Mouse (Mus musculus) ovary, adult 18-20 months (tissue): ENCODE data around the gene Kat2a.

Experiments used
- DNase-seq: peaks from one replicate; pipeline ENCODE4 v3.0.0; 2022; ENCODE audit warnings: low spot score, mixed read lengths

Gene Kat2a

DNA sequence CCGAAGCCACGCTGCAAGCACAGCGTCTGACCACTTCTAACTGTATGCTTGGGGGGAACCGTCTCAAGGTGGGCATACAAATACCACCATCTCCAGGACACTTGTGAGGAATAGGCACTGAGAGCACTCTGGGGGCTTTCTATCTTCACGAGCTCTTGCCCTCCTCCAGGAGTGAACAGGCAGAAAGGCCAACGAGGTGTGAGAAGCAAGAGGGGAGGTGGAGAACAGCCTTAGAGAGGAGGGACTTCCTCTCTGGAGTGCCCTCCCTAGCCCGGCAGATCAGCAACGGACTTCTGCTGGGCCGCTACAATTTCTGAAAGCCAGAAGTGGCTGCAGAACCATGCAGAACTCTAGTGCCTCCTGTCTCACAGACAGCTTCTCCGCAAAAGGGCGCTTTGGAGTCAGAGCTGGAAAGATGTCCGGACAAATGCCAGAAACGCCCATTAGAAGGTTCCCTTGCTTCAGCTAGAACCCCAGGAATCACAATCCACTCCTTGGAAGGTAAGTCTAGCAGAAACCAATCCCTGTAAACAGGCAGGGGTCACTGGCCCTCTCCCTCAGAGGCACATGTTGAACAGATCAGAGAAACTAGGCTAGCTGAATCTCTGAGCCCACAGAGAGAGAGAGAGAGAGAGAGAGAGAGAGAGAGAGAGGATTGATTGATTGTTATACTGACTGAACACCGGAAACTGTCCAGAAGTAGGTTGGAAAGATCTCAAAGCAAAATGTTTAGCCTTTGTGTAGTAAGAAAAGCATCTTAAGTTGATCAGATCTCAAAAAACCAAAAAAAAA is 23.9 kb upstream of the Kat2a start:
- DNase-seq = no peak

DNA sequence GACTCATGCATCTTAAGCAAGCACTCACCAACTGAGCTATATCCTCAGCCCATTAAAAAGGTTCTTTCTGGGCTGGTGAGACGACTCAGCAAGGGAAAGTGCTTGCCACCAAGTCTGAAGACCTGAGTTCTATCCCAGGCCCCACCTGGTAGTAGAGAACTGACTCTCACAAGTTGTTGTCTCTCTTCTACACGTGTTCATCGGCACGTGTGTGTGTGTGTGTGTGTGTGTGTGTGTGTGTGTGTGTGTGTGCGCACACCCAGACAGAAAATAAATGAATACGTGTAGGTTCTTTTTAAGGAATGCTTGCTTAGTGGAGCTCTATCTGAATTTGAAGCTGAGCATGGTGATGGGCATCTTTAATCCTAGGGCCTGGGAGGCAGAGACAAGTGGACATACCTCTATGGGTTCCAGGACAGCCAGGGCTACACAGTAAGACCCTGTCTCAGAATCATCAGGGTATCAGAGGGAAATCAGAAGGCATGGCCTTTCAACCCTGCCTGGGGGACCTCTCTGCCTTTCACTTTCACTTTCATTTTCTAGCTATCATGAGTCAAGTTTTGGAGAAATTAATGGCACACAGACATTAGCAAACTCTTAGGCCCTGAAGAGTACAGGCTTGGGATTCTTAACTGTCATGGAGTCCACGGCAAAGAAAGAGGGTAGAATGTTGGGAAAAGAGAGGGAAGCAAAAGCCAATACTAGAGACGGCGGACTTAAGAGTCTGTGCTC is 23.0 kb upstream of the Kat2a start:
- DNase-seq = no peak

DNA sequence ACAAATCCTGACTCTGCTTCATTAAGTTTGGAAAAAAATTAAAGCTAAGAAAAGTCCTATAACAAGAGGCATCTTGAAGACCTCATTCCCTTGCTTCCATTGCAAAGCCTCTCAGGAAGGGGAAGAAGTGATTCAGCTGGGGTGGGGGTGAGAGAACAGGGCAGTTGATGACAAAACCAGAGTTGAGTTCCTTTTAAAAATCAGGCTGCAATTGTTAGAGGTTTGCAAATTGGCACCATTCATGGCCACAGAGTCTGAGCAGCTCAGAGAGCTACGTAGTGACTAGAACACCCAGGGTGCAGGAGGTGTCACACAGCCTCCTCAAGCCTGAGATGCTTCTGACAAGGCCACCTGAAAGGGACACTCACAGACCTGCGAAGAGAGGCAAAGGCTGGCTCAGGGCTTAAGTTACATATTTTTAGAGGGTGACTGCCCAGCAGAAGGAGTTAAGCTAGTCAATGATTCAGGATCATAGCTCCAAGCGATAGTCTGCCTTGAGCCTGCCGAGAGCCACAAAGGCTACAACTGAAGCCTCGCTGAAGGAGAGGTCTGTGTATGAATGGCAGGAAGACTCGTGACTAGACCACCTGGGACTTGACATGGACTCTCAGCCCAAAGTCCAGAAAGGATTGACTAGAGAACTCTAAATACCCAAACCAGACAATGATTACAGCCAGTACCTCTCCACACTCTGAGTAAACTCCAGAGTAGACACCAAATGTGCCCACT is 18.4 kb upstream of the Kat2a start:
- DNase-seq = no peak

DNA sequence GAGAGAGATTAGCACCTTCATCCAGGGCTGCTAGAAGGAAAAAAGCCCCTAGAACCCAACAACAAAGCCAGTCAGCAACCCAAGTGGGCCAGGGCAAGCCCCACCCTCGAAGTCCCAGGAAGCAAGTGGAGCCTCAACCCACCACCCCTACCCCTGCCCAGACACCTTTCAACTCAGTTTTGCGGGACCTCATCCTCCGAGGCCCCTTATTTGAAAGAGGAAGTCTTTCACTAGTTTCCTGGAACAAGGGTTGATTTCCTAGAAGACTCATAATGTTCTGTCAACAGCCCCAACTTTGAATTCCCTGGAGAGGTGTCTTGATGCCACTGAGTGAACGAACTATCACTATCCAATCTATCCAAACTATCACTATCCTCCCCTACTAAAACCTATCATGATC is 17.7 kb upstream of the Kat2a start:
- no peak for DNase-seq

DNA sequence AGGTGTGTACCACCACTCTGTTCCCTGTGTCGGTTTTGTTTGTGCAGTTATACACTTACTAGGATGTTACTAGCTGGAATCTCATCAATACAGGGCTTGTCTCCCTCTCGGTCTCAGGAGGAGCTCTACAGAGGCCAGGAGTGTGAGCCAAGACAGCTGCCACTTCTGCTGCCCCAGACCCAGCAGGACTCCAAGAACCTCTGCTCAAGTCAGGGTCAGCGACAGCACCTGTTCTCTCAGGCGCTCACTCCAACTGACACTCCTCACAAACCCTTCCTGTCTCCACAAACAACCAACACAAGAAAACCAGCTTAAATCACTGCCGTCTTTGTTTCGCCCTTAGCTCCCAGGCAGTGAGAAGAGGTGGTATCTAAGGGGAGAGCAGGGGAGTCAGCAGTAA is 16.3 kb upstream of the Kat2a start:
- no peak for DNase-seq

DNA sequence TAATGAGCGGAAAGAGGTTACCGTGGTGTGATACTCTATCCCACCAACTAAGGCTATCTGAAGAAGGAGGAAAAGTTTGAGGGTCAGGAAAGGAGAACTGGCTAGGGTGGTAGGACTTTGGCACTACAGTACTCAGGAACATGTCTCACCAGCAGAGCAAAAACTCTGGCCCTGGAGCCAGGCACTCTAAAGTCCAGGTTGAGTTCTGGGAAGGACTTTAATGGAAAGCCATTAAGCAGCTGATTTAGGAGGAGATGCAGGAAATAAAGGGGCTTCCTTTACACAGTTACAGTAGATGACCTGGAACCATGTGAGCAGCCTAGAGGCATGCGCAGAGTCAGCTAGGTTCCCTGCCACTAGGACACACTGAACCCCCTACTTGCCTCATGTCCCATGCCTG is 14.9 kb upstream of the Kat2a start:
- no peak for DNase-seq

DNA sequence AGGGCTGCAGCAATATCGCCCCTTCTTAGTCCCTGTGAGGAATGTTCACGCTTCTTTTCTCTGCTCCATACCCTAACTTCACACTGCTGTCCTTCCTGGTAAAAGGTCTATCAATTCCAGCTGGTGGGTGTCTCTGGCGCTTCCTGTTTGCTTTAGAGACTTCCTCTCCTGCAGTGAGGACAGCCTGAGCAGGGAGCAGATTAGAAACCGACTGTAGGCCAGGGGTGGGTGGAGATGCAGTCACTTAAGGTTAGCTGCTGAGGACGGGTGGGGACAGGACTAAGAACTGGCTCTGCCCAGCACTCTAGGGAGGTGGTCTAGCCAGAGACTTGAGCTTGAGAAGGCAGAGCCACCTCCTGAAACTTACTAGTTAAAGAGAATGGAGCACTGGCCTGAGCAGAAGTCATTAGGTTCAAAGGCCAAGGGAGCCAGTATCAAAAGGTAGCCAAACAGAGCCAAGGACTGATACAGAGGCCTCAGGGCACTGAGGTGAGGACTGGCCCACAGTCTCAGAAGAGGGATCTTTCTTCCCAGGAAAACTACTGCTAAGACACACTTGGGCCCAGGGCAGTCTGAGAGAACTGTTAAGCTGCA is 12.8 kb upstream of the Kat2a start:
- DNase-seq = no peak

DNA sequence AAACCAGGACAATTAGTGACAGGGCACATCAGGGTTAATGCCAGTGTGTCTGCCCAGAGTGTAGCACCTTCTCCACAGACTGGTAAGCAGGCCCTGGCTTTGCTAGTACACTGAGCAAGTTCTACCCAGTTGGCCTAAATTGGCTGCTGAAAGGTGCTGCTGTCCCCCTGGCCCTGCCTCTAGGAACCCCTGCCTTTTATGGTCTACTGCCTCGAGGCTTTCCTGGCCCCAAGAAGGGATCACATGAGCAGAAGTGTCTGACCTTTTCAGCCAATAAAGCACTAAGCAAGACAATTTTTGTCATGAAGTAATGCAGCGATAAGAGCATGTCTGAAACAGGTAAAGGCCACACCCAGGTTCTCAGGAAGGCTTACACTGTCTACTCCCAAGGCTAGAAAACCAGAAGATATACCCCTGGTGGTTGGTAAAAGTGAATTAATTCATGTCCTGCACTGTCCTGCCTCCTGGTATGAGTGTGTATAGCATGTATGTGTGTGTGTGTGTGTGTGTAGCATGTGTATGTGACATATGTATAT is 10.3 kb upstream of the Kat2a start:
- no peak for DNase-seq

DNA sequence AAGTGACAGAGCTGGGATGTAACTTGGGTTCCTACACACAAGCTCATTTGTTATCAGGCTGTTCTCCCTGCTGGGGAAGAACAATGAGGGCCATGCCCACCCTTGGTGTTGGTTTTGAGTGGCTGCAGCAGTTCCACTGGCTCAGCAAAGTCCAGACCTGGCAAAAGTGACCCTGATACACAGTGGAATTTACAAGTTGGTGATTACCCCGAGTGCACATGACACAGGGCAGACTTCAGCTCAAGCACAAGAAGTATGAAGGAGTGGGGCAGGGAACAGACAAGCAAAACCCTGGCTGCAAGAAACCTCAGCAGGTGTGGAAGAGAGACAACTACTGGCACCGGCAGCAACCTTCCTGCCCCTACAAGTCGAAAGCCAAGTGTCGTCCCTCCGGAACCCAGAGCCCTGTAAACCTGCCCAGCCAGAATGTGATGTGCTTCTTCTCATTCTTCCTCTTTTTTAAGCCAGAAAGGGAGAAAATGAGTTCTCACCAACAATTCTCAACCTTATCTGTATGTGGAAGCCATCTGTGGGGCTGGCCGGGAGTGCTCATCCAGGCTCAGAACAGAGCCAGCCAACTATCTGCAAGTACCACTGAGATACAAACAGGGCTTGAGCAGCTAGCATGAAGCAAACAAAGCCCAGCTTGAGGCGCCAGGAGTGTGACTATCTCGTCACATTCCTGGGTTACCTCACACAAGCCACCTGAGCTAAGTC is 9.7 kb upstream of the Kat2a start:
- no peak for DNase-seq

DNA sequence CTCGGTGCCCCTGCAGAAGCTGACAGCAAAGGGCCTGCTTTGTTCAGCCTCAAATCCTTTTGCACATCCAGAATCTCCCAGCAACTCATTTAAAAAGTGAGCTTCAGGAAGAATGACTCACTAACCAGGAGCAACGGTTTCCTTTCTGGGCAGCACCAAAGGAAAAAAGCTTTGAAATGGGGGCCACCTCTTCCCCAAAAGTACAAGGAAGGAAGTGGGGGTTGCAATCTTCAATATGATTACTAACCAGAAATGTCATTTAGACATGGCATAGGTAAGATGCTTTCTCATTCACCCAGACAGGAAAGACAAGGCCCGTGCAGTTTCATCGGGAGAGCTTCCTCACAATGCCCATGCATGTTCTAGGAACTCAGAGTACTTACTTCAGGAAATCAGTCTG is 9.0 kb upstream of the Kat2a start:
- DNase-seq = no peak

DNA sequence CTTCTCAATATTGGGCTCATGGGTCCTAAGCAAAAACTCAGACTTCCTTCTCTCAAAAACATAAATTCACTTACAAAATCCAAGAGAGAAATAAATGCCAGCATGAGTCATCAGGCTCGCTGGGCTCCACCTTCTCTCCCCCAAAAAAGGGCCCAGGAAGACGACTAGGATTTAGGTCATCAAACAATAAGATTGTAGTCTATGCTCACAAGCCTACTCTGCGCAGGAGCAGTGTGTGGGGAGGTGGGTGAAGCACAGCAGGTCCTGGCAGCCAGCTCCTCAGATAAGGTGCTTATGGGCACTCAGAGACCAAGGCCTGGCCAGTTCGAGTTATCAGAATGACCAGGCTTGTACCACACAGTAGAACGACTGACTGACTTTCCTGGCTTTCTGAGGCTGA is 8.1 kb upstream of the Kat2a start:
- DNase-seq = no peak

DNA sequence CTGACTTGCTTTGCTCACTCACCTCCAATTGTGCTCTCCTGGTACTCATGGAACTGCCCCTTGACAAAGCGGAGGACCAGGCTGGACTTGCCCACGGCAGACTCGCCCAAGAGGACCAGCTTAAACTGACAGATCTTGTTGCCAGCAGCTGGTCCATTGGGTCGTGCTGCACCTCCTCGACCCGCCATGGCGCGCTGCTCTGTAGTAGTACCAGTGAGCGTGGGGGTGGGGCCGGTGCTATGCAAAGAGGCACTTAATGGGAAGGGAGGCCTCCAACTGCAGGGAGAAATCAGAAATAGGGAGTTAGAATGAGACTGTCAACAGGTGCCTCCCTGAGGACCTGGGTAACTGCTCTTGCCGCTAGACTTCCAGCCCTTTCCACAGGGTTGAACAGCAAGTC is 7.6 kb upstream of the Kat2a start:
- DNase-seq = no peak

DNA sequence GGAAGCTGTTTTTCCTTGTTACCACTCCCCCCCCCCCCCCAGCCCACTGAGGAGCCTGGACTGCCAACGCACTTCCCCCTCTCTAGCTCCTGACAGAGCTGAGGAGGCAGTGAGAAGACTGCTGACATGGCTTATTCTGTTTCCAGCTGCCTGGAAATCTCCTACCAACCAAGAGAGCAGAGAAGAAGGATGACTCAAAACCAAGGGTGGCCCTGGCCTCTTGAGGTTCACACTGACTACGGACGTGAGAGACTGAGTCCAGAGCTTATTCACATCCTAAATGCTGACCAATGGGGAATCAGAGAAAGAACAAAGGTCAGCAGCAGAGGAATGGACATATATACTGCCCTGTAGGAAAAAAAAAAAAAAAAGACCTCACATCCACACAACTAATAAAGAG is 7.0 kb upstream of the Kat2a start:
- no peak for DNase-seq

DNA sequence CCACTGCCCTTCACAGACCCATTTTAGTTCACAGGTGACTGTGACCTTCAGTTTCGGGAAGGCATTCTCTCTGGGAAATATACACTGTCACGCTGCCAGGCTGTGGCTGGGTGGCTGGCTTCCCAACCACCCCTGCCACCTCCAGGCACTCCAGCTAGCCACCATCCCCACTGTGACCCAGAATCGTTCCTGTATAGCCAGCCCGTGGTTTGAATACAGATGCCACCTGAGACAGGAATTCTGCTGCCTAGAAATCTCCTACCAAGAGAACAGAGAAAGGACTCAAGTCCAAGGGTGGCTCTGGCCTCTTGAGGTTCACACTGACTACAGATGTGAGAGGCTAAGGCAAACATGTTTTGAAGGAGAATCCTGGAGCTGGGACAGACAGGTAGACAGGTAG is 6.6 kb upstream of the Kat2a start:
- DNase-seq = no peak

DNA sequence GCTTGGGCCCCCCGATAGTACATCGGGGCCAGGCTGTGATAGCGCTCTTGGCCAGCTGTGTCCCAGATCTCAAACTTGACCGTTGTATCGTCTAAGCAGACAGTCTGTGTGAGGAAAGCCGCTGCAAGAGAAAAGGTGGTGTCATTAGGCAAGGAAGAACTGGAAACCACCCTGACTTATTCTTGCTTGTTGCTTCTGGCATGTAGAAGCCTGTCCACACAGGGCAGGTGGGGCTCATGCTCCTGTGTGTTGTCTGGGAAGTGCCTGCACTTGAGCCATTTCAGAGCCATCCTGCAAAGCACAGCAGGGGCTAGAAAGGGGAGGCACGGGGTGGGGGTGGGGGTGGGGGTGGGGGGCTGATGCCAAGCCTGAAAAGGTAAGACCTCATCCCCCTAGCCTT is 6.2 kb upstream of the Kat2a start:
- no peak for DNase-seq

DNA sequence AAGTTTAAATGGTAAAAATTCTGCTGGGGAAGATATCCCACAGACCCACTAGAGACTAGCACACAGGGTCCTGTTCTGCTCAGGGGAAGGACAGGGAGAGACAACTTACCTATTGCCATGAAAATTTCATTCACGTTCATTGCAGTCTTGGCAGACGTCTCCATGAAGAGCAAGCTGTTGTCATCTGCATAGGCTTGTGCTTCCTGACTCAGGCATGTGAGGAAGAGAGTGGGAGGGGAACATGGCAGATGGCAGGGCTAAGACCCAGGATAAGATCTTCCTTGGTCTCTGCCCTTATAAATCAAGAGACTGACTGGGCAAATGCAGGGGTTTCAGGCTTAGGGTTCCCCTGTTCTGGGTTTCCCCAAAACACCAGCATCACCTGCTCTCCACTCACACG is 4.4 kb upstream of the Kat2a start:
- no peak for DNase-seq

DNA sequence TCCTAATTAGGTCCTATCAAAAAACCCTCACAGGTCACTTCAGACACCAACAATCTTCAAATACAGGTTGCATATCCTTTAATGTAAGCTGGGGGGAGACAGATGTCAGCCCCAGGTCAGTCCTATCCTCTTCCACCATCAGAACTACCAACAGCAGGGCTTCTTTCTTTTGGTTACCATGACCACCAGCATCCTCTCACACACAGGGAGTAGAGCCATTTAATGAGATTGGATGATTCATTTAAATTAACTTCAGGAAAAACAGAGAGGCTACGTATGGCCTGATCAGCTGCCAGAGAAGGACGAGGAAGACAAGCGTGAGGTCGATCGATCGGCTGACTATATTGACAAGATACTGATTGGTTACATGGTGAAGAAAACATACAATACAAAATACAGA is 2.7 kb upstream of the Kat2a start:
- DNase-seq = no peak

DNA sequence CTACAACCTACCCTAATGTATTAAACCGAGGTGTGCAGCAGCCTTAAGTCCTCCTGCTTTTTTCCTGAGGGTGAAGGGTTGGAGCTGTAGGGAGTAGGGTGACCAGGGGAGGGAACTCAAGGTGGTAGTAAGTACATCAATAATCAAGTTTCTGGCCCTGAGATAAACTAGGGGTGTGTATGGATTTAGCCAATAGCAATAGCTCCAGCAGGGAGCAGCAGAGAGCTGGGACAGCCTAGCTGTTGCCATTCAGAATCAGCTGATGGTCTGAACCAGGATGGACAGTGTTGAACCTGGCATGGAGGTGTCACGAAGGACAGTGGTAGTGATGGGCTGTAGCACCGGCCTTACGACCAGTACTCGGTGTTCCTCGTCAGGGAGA is 2.3 kb upstream of the Kat2a start:
- no peak for DNase-seq

DNA sequence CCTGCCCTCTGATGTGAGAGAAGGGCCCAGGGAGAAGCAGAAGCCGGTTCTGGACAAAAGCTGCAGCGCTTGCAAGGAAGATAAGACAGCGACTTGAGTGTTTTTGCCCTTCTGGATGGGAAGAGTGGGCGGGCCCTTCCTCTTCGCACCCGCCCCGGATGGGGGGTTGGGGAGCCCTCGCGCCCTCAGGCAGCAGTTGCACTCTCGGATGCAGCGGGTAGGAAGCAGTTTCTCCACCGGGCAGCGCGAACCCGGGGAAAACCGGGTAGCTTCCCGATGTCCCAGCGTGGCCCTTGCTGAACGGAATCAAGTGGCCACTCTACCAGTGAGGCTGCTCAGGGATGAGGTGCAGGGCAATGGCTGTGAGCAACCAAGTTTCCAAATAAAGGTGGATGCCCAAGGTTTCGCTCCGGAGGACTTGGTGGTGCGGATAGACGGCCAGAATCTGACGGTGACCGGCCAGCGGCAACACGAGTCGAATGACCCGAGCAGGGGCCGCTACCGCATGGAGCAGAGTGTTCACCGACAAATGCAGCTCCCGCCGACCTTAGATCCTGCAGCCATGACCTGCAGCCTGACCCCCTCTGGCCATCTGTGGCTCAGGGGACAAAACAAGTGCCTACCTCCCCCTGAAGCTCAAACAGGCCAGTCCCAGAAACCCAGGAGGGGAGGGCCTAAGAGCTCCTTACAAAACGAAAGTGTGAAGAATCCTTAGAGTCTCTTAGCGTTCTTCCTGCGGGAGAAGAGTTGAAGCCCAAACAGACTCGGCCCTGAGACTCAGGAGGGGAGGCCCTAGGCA is 1.7 kb upstream of the Kat2a start, which contains the start of gene Hspb9:
Gene Hspb9 (plus strand): TSS at position 116 of the 799 bp plus-strand sequence.
- peak; percentile 69 for DNase-seq

DNA sequence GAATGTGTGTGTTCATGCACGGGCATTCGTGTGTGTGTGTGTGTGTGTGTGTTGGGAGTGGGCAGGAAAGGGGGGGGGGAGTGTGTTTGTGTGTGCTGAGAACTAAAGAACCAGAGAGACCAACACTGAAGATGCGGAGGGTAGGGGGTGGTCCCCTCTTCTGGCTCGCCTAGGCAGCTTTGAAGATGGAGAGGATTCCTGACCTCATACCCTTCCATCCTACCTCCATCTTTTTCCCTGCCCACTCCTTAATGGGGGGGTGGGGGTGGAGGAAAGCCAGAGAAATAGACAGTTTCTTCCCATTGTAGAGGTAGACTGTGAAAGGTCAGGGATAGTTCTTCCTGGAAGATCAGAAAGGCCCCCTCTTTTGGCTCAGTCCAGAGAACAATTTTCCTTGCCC is 909 bp upstream of the Kat2a start:
- no peak for DNase-seq

DNA sequence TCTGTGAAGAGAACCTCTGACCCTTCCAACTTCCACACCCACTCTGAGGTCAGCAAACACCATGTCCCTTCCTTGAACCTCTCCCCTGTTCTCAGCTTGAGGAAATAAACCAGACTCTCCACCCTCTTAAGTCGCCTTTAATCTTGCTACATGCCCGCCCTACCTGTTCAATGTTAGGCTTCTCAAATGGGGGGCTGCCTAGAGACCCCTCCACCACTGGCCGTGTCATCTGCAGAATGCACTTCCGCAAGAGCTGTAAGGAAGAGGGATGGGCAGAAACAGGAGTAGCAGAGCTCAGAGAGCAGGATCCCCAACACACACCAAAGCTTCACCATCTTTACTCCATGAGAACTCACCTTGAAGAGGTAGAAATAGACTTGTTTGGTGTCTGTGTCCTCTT is 1.3 kb downstream of the Kat2a start:
- DNase-seq = no peak
